Mouse (Mus musculus): ENCODE results near the gene Ppp1r3d. TPM values are rescaled to one million over a fixed set of nuclear protein-coding genes. Genes with fewer than 3 reads are reported as not detected.
A peak's percentile ranks its signal among the peaks of the same experiment; 100 is the strongest.

Gene Ppp1r3d
- polyA plus RNA-seq, 1 experiment from 2014 or later, result 1.2 TPM

DNA sequence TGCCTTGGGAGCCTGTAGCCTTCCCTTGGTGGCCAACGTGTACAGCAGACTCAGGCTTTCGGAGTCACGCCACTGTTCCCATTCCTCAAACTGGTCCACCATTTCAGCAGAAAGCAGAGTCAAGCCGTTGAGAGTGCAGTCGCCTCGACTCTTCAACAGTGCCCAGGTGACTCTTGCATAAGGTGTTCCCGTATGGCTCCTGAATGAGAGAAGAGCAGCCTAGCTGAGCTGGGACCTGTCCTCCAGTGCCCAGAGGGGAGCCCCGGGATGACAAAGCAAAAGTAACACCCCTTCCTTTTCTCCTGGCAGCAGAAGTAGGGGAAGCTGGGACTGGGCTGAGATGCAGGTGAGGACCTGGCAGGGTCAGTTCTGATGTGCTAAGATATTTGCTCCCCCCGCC, 13.9 kb upstream of the Ppp1r3d start:
- H3K4me3 ChIP-seq (ENCODE audit: low read depth, low read length), result no peak overlapping the region
- DNase-seq (no peak), ATAC-seq (no peak)
- no peaks in the 10 kb centered on the region for H3K9me3 ChIP-seq (ENCODE audit: low read length)
- no peak overlapping the region for H3K9ac ChIP-seq (replicated peaks)
- 59% methylated on average over 9 of the region's 9 CpGs for WGBS (ENCODE audit: insufficient replicate concordance)
- H3K4me1 ChIP-seq (ENCODE audit: insufficient read depth), result 0 out of 2 replicates have a peak, but pooled peaks cover 3% of the 10 kb centered on the region
- no peak overlapping the region for H3K27ac ChIP-seq (ENCODE audit: low read depth)
- no peaks in the 10 kb centered on the region for H3K27me3 ChIP-seq (ENCODE audit: insufficient read depth, low read length)
- H3K36me3 ChIP-seq (replicated peaks; ENCODE audit: insufficient read depth, low read length), result no peaks in the 10 kb centered on the region
- H3K4me2 ChIP-seq (ENCODE audit: low read depth, low read length), result no peak overlapping the region
- TF ChIP-seq EP300 (IDR thresholded peaks at IDR 0.05; ENCODE audit: low read depth) (no peak), CTCF (IDR thresholded peaks at IDR 0.05; ENCODE audit: low read depth) (no peak)

DNA sequence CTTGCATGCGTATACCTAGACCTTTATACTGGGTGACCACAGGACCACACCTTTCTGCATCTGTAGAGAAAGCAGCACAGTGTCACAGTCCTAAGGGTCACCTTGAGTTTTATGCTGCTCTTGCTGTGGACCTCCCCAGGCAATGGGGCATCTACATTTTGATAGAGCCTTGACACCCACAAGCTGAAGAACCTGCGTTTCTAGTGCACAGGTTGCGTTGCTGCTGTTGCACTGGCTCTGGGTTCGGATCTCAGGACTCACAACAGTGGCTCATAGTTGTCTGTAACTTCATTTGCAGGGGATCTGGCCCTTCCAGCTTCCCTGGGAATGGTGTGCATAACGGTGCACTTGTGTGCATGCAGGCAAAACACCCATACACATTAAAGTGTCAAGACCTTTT, 12.9 kb upstream of the Ppp1r3d start:
- no peak overlapping the region for H3K27ac ChIP-seq (ENCODE audit: low read depth)
- H3K27me3 ChIP-seq (ENCODE audit: insufficient read depth, low read length), result no peaks in the 10 kb centered on the region
- 0 out of 2 replicates have a peak, but pooled peaks cover 3% of the 10 kb centered on the region for H3K4me1 ChIP-seq (ENCODE audit: insufficient read depth)
- H3K9ac ChIP-seq (replicated peaks), result no peak overlapping the region
- DNase-seq (no peak), ATAC-seq (no peak)
- H3K4me3 ChIP-seq (ENCODE audit: low read depth, low read length), result no peak overlapping the region
- no peaks in the 10 kb centered on the region for H3K36me3 ChIP-seq (replicated peaks; ENCODE audit: insufficient read depth, low read length)
- H3K4me2 ChIP-seq (ENCODE audit: low read depth, low read length), result no peak overlapping the region
- no peaks in the 10 kb centered on the region for H3K9me3 ChIP-seq (ENCODE audit: low read length)
- WGBS (ENCODE audit: insufficient replicate concordance), result 75% methylated on average over 5 of the region's 5 CpGs
- TF ChIP-seq CTCF (IDR thresholded peaks at IDR 0.05; ENCODE audit: low read depth) (no peak), EP300 (IDR thresholded peaks at IDR 0.05; ENCODE audit: low read depth) (no peak)

DNA sequence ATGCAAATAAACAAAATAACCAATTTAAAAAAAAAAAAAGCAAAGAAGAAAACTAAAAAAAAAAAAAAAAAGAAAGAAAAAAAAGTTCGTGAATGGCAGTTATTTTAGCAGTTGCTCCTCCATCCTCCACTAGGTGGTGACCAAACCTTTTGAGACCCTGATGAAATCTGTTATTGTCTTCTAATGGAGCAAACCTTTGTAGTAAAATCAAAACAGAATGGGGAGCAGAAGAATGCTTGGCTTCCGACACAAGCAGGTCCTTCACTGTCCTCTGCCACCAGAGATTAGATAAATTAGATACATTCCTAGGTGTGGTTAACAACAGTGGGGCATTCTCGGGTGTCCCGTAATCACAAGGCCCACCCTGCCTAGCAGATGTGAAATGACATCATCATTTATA, 12.0 kb upstream of the Ppp1r3d start:
- Histone ChIP-seq H3K27me3 (ENCODE audit: insufficient read depth, low read length) (no peaks in the 10 kb centered on the region), H3K36me3 (replicated peaks; ENCODE audit: insufficient read depth, low read length) (no peaks in the 10 kb centered on the region), H3K27ac (ENCODE audit: low read depth) (no peak overlapping the region), H3K4me2 (ENCODE audit: low read depth, low read length) (no peak overlapping the region), H3K4me3 (ENCODE audit: low read depth, low read length) (no peak overlapping the region), H3K9me3 (ENCODE audit: low read length) (no peaks in the 10 kb centered on the region), H3K9ac (replicated peaks) (no peak overlapping the region), H3K4me1 (ENCODE audit: insufficient read depth) (0 out of 2 replicates have a peak, but pooled peaks cover 3% of the 10 kb centered on the region)
- ATAC-seq (no peak), DNase-seq (peak; percentile 13)
- WGBS (ENCODE audit: insufficient replicate concordance), result 39% methylated on average over 4 of the region's 4 CpGs
- TF ChIP-seq CTCF (IDR thresholded peaks at IDR 0.05; ENCODE audit: low read depth) (peak; percentile 57), EP300 (IDR thresholded peaks at IDR 0.05; ENCODE audit: low read depth) (no peak)

DNA sequence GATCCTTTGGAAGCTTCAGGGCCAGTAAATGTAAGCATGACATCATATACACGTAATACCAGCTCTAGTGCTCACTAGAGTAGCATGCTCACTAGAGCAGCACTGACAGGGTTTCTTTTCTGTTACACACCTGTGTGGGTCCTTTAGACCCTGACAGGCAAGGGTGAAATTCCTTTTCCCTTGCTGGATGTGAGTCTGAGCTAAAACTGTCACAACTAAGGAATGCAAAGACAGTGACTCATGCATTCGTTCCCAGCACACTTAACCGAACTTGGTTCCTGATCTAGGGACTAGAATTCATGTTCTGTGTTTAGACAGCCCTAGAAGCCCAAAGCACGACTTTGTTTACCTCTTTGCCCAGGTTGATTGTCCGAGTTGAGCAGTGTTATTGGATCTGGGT, 9.0 kb upstream of the Ppp1r3d start:
- DNase-seq (peak; percentile 2), ATAC-seq (no peak)
- H3K4me3 ChIP-seq (ENCODE audit: low read depth, low read length), result no peak overlapping the region
- H3K4me2 ChIP-seq (ENCODE audit: low read depth, low read length), result no peak overlapping the region
- 67% methylated on average over 5 of the region's 5 CpGs for WGBS (ENCODE audit: insufficient replicate concordance)
- no peaks in the 10 kb centered on the region for H3K27me3 ChIP-seq (ENCODE audit: insufficient read depth, low read length)
- H3K36me3 ChIP-seq (replicated peaks; ENCODE audit: insufficient read depth, low read length), result no peaks in the 10 kb centered on the region
- H3K9ac ChIP-seq (replicated peaks), result no peak overlapping the region
- TF ChIP-seq EP300 (IDR thresholded peaks at IDR 0.05; ENCODE audit: low read depth) (no peak), CTCF (IDR thresholded peaks at IDR 0.05; ENCODE audit: low read depth) (no peak)
- H3K9me3 ChIP-seq (ENCODE audit: low read length), result no peaks in the 10 kb centered on the region
- no peaks in the 10 kb centered on the region for H3K4me1 ChIP-seq (ENCODE audit: insufficient read depth)
- no peak overlapping the region for H3K27ac ChIP-seq (ENCODE audit: low read depth)

DNA sequence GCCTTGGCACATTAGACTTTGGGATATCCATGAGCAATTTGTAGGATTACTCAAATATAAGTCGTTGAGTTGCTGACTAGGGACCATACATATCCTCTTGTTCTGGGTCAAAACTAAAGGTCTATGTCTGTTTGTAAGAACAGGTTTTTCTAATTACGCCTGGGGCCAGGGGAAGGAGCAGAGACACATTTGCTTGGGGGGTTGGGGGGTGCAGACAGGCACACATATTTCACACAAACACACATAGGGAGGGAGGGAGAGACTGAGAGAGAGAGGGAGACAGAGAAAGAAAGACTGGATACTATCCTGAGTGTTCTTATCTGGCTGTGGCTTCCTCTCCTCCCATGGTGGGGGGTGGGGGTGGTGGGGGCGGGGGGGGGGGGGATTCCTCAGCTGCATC, 7.9 kb upstream of the Ppp1r3d start:
- Histone ChIP-seq H3K9me3 (ENCODE audit: low read length) (no peaks in the 10 kb centered on the region), H3K4me3 (ENCODE audit: low read depth, low read length) (no peak overlapping the region), H3K4me2 (ENCODE audit: low read depth, low read length) (no peak overlapping the region), H3K27me3 (ENCODE audit: insufficient read depth, low read length) (no peaks in the 10 kb centered on the region), H3K27ac (ENCODE audit: low read depth) (no peak overlapping the region), H3K4me1 (ENCODE audit: insufficient read depth) (no peaks in the 10 kb centered on the region), H3K9ac (replicated peaks) (no peak overlapping the region), H3K36me3 (replicated peaks; ENCODE audit: insufficient read depth, low read length) (no peaks in the 10 kb centered on the region)
- 37% methylated on average over 3 of the region's 3 CpGs for WGBS (ENCODE audit: insufficient replicate concordance)
- ATAC-seq (no peak), DNase-seq (peak; percentile 4)
- TF ChIP-seq EP300 (IDR thresholded peaks at IDR 0.05; ENCODE audit: low read depth) (no peak), CTCF (IDR thresholded peaks at IDR 0.05; ENCODE audit: low read depth) (no peak)

DNA sequence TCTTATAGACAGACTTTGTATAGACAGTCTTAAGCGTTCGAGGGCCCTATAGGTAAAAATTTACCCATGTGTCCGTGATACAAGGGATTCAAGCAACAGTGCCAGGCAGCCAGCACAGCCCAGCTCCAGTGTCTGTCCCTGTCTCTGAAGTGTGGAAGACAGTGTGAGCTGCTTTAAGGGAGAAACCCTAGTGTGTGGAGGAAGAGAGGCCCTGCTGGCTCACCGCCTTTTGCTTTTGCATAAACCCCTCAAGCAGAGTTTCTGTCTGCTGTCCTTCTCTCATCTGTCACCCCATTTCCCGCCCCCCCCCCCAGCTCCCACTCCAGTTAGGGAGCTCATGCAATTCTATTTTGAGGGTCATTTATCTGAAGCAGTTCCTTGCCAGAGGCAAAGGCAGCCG, 7.3 kb upstream of the Ppp1r3d start:
- Histone ChIP-seq H3K9ac (replicated peaks) (no peak overlapping the region), H3K4me3 (ENCODE audit: low read depth, low read length) (no peak overlapping the region), H3K4me2 (ENCODE audit: low read depth, low read length) (no peak overlapping the region), H3K27me3 (ENCODE audit: insufficient read depth, low read length) (no peaks in the 10 kb centered on the region), H3K27ac (ENCODE audit: low read depth) (no peak overlapping the region), H3K36me3 (replicated peaks; ENCODE audit: insufficient read depth, low read length) (no peaks in the 10 kb centered on the region), H3K9me3 (ENCODE audit: low read length) (no peaks in the 10 kb centered on the region), H3K4me1 (ENCODE audit: insufficient read depth) (no peaks in the 10 kb centered on the region)
- TF ChIP-seq CTCF (IDR thresholded peaks at IDR 0.05; ENCODE audit: low read depth) (no peak), EP300 (IDR thresholded peaks at IDR 0.05; ENCODE audit: low read depth) (no peak)
- ATAC-seq, result no peak
- WGBS (ENCODE audit: insufficient replicate concordance), result 65% methylated on average over 6 of the region's 6 CpGs
- DNase-seq, result peak; percentile 10

DNA sequence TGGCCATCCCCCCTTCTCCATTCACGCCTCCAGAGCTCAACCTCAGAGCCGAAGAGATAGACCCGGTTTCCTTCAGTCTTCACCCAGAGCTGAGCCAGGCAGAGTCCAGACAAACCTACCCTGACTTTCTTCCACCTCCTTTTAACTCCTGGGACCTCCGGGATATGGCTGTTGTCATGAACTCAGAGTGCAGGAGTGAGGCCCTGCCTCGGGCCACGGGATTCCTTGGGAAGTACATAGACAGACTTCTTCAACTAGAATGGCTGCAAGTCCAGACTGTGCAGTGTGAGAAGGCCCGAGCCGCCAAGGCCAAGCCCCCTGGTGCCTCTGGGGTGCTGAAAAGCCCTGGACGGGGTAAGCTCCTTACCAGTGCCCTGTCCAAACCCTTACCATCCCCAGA, 6.3 kb upstream of the Ppp1r3d start:
- peaks cover 3% of the 10 kb centered on the region for H3K4me1 ChIP-seq (ENCODE audit: insufficient read depth)
- peak; percentile 10 for DNase-seq
- no peaks in the 10 kb centered on the region for H3K36me3 ChIP-seq (replicated peaks; ENCODE audit: insufficient read depth, low read length)
- TF ChIP-seq CTCF (IDR thresholded peaks at IDR 0.05; ENCODE audit: low read depth) (no peak), EP300 (IDR thresholded peaks at IDR 0.05; ENCODE audit: low read depth) (no peak)
- H3K27ac ChIP-seq (ENCODE audit: low read depth), result no peak overlapping the region
- ATAC-seq, result no peak
- no peak overlapping the region for H3K4me2 ChIP-seq (ENCODE audit: low read depth, low read length)
- H3K9me3 ChIP-seq (ENCODE audit: low read length), result no peaks in the 10 kb centered on the region
- H3K27me3 ChIP-seq (ENCODE audit: insufficient read depth, low read length), result no peaks in the 10 kb centered on the region
- 79% methylated on average over 9 of the region's 9 CpGs for WGBS (ENCODE audit: insufficient replicate concordance)
- H3K4me3 ChIP-seq (ENCODE audit: low read depth, low read length), result no peak overlapping the region
- no peak overlapping the region for H3K9ac ChIP-seq (replicated peaks)

All from liver, postnatal 0 days (tissue).